Mouse (Mus musculus): ENCODE data around the gene Svs4. TPM values are rescaled to one million over a fixed set of nuclear protein-coding genes. Genes with fewer than 3 reads are reported as not detected.

The Svs4 gene
- polyA plus RNA-seq, 1 experiment from 2014 or later: not detected

- Histone ChIP-seq H3K9ac (ENCODE audit: low read length) (no peak overlapping the region), H3K27me3 (replicated peaks; ENCODE audit: control insufficient read depth, insufficient read depth, low read length) (no peaks in the 10 kb centered on the region), H3K4me1 (replicated peaks; ENCODE audit: control insufficient read depth, insufficient read depth, low read length) (no peaks in the 10 kb centered on the region), H3K9me3 (ENCODE audit: control insufficient read depth, low read length) (no peaks in the 10 kb centered on the region), H3K36me3 (ENCODE audit: control insufficient read depth, insufficient read depth, low read length) (no peaks in the 10 kb centered on the region), H3K27ac (ENCODE audit: low read depth) (no peak overlapping the region), H3K4me3 (ENCODE audit: low read depth, low read length) (no peak overlapping the region), H3K4me2 (ENCODE audit: low read length) (no peak overlapping the region)
- 84% methylated on average over 8 of the region's 8 CpGs for WGBS
- DNase-seq (ENCODE audit: low spot score) (no peak), ATAC-seq (replicated peaks; ENCODE audit: low FRiP score, low TSS enrichment, low read depth) (no peak)
These were observed 49.7 kb downstream of the Svs4 start for GRCm38 (mm10) chr2:164228361-164229070.

Other genes starting within 250 kb of the Svs4 start
- gene Stk4, start 208.1 kb downstream of the Svs4 start, polyA plus RNA-seq (2014; fragmentation: Nextera tagmentation; extraction: Ambion mirVana): 27.8 and 29.1 TPM in 2 replicates
- gene Tomm34, start 207.3 kb downstream of the Svs4 start, polyA plus RNA-seq (2014; fragmentation: Nextera tagmentation; extraction: Ambion mirVana): 65.9 and 69.4 TPM in 2 replicates
- 0.12 and 0.43 TPM in 2 replicates for gene Kcns1, start 107.3 kb downstream of the Svs4 start, polyA plus RNA-seq (2014; fragmentation: Nextera tagmentation; extraction: Ambion mirVana)
- gene Wfdc5, start 95.7 kb downstream of the Svs4 start, polyA plus RNA-seq (2014; fragmentation: Nextera tagmentation; extraction: Ambion mirVana): not detected in 2 replicates
- gene Wfdc12, start 87.9 kb downstream of the Svs4 start, polyA plus RNA-seq (2014; fragmentation: Nextera tagmentation; extraction: Ambion mirVana): not detected in 2 replicates
- gene Wfdc15a, start 78.3 kb downstream of the Svs4 start, polyA plus RNA-seq (2014; fragmentation: Nextera tagmentation; extraction: Ambion mirVana): not detected in 2 replicates
- 18.9 and 31.3 TPM in 2 replicates for gene Wfdc15b, start 56.8 kb downstream of the Svs4 start, polyA plus RNA-seq (2014; fragmentation: Nextera tagmentation; extraction: Ambion mirVana)
- not detected in 2 replicates for gene Svs2, start 40.0 kb downstream of the Svs4 start, polyA plus RNA-seq (2014; fragmentation: Nextera tagmentation; extraction: Ambion mirVana)
- not detected in 2 replicates for gene Svs3b, start 21.8 kb downstream of the Svs4 start, polyA plus RNA-seq (2014; fragmentation: Nextera tagmentation; extraction: Ambion mirVana)
- gene Svs3a, start 10.8 kb upstream of the Svs4 start, polyA plus RNA-seq (2014; fragmentation: Nextera tagmentation; extraction: Ambion mirVana): not detected in 2 replicates
- not detected in 2 replicates for gene Svs6, start 38.3 kb upstream of the Svs4 start, polyA plus RNA-seq (2014; fragmentation: Nextera tagmentation; extraction: Ambion mirVana)
- 0.31 TPM in 1 of 2 replicates, not detected in the other for gene Svs5, start 54.3 kb upstream of the Svs4 start, polyA plus RNA-seq (2014; fragmentation: Nextera tagmentation; extraction: Ambion mirVana)
- gene Slpi, start 110.6 kb upstream of the Svs4 start, polyA plus RNA-seq (2014; fragmentation: Nextera tagmentation; extraction: Ambion mirVana): 0.32 TPM in 1 of 2 replicates, not detected in the other
- gene Rbpjl, start 124.7 kb upstream of the Svs4 start, polyA plus RNA-seq (2014; fragmentation: Nextera tagmentation; extraction: Ambion mirVana): 0.07 and 10.4 TPM in 2 replicates
- gene Matn4, start 126.7 kb upstream of the Svs4 start, polyA plus RNA-seq (2014; fragmentation: Nextera tagmentation; extraction: Ambion mirVana): 1.7 and 1.9 TPM in 2 replicates
- gene Sdc4, start 165.4 kb upstream of the Svs4 start, polyA plus RNA-seq (2014; fragmentation: Nextera tagmentation; extraction: Ambion mirVana): 104 and 110 TPM in 2 replicates
- gene Sys1, start 178.5 kb upstream of the Svs4 start, polyA plus RNA-seq (2014; fragmentation: Nextera tagmentation; extraction: Ambion mirVana): 65.2 and 67.2 TPM in 2 replicates
- 11.6 and 17.4 TPM in 2 replicates for gene Gm20458, start 182.5 kb upstream of the Svs4 start, polyA plus RNA-seq (2014; fragmentation: Nextera tagmentation; extraction: Ambion mirVana)
- gene Trp53tg5, start 195.3 kb upstream of the Svs4 start, polyA plus RNA-seq (2014; fragmentation: Nextera tagmentation; extraction: Ambion mirVana): not detected in 2 replicates
- 9.4 and 12.5 TPM in 2 replicates for gene Dbndd2, start 207.6 kb upstream of the Svs4 start, polyA plus RNA-seq (2014; fragmentation: Nextera tagmentation; extraction: Ambion mirVana)
- 72.4 and 79.7 TPM in 2 replicates for gene Pigt, start 219.1 kb upstream of the Svs4 start, polyA plus RNA-seq (2014; fragmentation: Nextera tagmentation; extraction: Ambion mirVana)

Data from intestine, embryonic 14.5 days (tissue).